Mouse (Mus musculus): ENCODE results near the gene Akap6.

Akap6 gene

GRCm38 (mm10) chr12:52699146-52699545, at the start of gene Akap6:
TSS of gene Akap6 (plus strand) at chr12:52699383.
- peak; percentile 88 for DNase-seq (ENCODE audit: low spot score)

- no peak for DNase-seq (ENCODE audit: low spot score)
These were observed 36.0 kb upstream of the Akap6 start for GRCm38 (mm10) chr12:52662907-52663790.

GRCm38 (mm10) chr12:52664944-52665343, 34.2 kb upstream of the Akap6 start:
- DNase-seq (ENCODE audit: low spot score) = no peak

- DNase-seq (ENCODE audit: low spot score) = peak; percentile 84
These were observed 27.7 kb upstream of the Akap6 start for GRCm38 (mm10) chr12:52671436-52671835.

GRCm38 (mm10) chr12:52671943-52672342, 27.2 kb upstream of the Akap6 start:
- DNase-seq (ENCODE audit: low spot score) = peak; percentile 37

- DNase-seq (ENCODE audit: low spot score) = no peak
These were observed 25.7 kb upstream of the Akap6 start for GRCm38 (mm10) chr12:52673361-52673960.

GRCm38 (mm10) chr12:52675010-52675409, 24.2 kb upstream of the Akap6 start:
- DNase-seq (ENCODE audit: low spot score) = no peak

GRCm38 (mm10) chr12:52687355-52687754, 11.8 kb upstream of the Akap6 start:
- no peak for DNase-seq (ENCODE audit: low spot score)

- DNase-seq (ENCODE audit: low spot score) = no peak
These were observed 10.5 kb upstream of the Akap6 start for GRCm38 (mm10) chr12:52688712-52689111.

GRCm38 (mm10) chr12:52691552-52691951, 7.6 kb upstream of the Akap6 start:
- DNase-seq (ENCODE audit: low spot score) = no peak

GRCm38 (mm10) chr12:52692290-52692974, 6.8 kb upstream of the Akap6 start:
- DNase-seq (ENCODE audit: low spot score) = no peak

- DNase-seq (ENCODE audit: low spot score) = no peak
These were observed 1.6 kb upstream of the Akap6 start for GRCm38 (mm10) chr12:52697407-52698109.

- peak; percentile 32 for DNase-seq (ENCODE audit: low spot score)
These were observed 780 bp upstream of the Akap6 start for GRCm38 (mm10) chr12:52698276-52698930.

- peak; percentile 47 for DNase-seq (ENCODE audit: low spot score)
These were observed 946 bp downstream of the Akap6 start for GRCm38 (mm10) chr12:52699961-52700696.

GRCm38 (mm10) chr12:52700697-52701191, 1.6 kb downstream of the Akap6 start:
- DNase-seq (ENCODE audit: low spot score) = peak; percentile 57

- DNase-seq (ENCODE audit: low spot score) = no peak
These were observed 2.0 kb downstream of the Akap6 start for GRCm38 (mm10) chr12:52701201-52701641.

GRCm38 (mm10) chr12:52702368-52702967, 3.3 kb downstream of the Akap6 start:
- DNase-seq (ENCODE audit: low spot score) = no peak

- no peak for DNase-seq (ENCODE audit: low spot score)
These were observed 4.9 kb downstream of the Akap6 start for GRCm38 (mm10) chr12:52704081-52704480.

- no peak for DNase-seq (ENCODE audit: low spot score)
These were observed 5.6 kb downstream of the Akap6 start for GRCm38 (mm10) chr12:52704810-52705209.

GRCm38 (mm10) chr12:52711382-52711781, 12.2 kb downstream of the Akap6 start:
- DNase-seq (ENCODE audit: low spot score) = no peak

Measured in retina, embryonic 14.5 days (tissue).